In the genomic region with DNA sequence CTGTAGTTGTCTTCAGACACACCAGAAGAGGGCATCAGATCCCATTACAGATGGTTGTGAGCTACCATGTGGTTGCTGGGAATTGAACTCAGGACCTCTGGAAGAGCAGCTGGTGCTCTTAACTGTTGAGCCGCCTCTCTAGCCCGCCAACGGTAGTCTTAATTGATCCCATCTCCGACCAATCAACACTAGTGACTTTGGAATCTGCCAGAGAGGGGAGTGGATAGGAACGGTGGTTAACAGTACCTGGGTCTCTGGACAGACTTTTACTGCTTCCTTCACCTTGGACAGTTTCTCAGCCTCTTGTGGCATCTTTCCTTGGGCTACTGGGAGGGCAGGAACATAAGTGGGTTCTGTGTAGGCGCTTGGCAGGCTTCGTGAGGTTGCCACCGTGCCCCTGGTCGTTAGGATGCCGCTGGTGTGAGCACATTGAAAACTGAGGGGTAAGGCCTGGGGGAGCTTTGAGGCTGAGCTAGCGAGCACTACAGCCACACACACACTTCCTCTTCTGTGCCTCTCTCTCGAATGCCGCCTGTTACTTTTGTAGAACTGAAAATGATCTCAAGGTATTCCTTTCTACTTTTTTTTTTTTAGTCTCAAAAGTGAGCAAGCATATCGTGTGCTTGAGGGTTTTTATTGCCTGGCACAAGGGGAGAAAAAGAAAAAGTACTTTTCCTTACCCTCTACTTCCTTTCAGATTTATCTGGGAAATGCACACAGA, we compare ENCODE assay signal across 12 mouse cellular contexts. TPM values are rescaled to one million over a fixed set of nuclear protein-coding genes. Genes with fewer than 3 reads are reported as not detected.
A peak's percentile ranks its signal among the peaks of the same experiment; 100 is the strongest.
DNase-seq lines count a peak whose midpoint lies in the region; ATAC-seq and TF ChIP-seq lines count a peak whose summit lies in the region.
"Had no signal": no experiment of that assay in that cellular context is flagged by ENCODE, and none has a peak within 500 bp of the region (broad histone marks: within the 10 kb centered on the region; RNA-seq: fewer than 3 reads in every experiment).

No protein-coding gene starts in this region.

- H3K4me3 ChIP-seq in heart, embryonic 14.5 days (ENCODE audit: control insufficient read depth in 1 of 2, insufficient read depth in 1 of 2, low read depth in 1 of 2, low read length in 2 of 2) = no peak overlapping the region
- no peak overlapping the region for H3K4me3 ChIP-seq in heart, embryonic 11.5 days (ENCODE audit: low read depth, low read length)
- no peak overlapping the region for H3K4me3 ChIP-seq in lung, postnatal 0 days (ENCODE audit: low read depth, low read length)
- H3K4me3 ChIP-seq in lung, adult 2 months (replicated peaks; ENCODE audit: extremely low read depth, low read depth, low read length) = no peak overlapping the region
- H3K4me3 ChIP-seq in left cerebral cortex, adult 2 months = no peak overlapping the region
- H3K4me3 ChIP-seq: hindbrain, embryonic 10.5 days; neural tube, embryonic 12.5 days had no signal

- ATAC-seq in heart, embryonic 14.5 days (ENCODE audit: insufficient number of reproducible peaks, insufficient read depth, low FRiP score, low read depth) = no peak
- no peak for ATAC-seq in heart, embryonic 11.5 days (replicated peaks; ENCODE audit: insufficient number of reproducible peaks, low FRiP score, low TSS enrichment)
- no peak for ATAC-seq in lung, postnatal 0 days
- peak; percentile 90 to 93 for ATAC-seq in hematopoietic stem cell, adult 5-6 weeks (replicated peaks in 1 of 2; ENCODE audit: insufficient read depth in 1 of 2, low FRiP score in 2 of 2, low TSS enrichment in 1 of 2, low read depth in 1 of 2, poor library complexity in 2 of 2, severe bottlenecking in 2 of 2)

- TF ChIP-seq EP300 in lung, postnatal 0 days (IDR thresholded peaks at IDR 0.05) = no peak

- no peak overlapping the region for H3K27ac ChIP-seq in heart, embryonic 14.5 days (replicated peaks in 1 of 2; ENCODE audit: control insufficient read depth in 1 of 2, insufficient read depth in 1 of 2, low read depth in 2 of 2, low read length in 2 of 2)
- no peak overlapping the region for H3K27ac ChIP-seq in heart, embryonic 11.5 days (ENCODE audit: low read depth, low read length)
- H3K27ac ChIP-seq in lung, postnatal 0 days (ENCODE audit: low read length) = peak overlapping the region; percentile 59; the same call in 1 of the 2 replicates
- H3K27ac ChIP-seq in left cerebral cortex, adult 2 months = no peak overlapping the region
- H3K27ac ChIP-seq: hindbrain, embryonic 10.5 days; liver, embryonic 14.5 days; neural tube, embryonic 12.5 days had no signal

- peak overlapping the region; percentile 81; the same call in 1 of the 2 replicates for H3K4me2 ChIP-seq in heart, embryonic 14.5 days (ENCODE audit: low read length)
- no peak overlapping the region for H3K4me2 ChIP-seq in heart, embryonic 11.5 days
- H3K4me2 ChIP-seq in lung, postnatal 0 days (replicated peaks; ENCODE audit: low read depth, low read length) = peak overlapping the region; percentile 40; the same call in 1 of the 2 replicates
- H3K4me2 ChIP-seq: midbrain, embryonic 11.5 days; neural tube, embryonic 12.5 days had no signal

- no peak for TF ChIP-seq POLR2A in lung, adult 2 months (IDR thresholded peaks at IDR 0.05; ENCODE audit: borderline replicate concordance, extremely low read depth, low read depth, low read length)

- H3K9me3 ChIP-seq in heart, embryonic 14.5 days (ENCODE audit: control insufficient read depth, low read length) = no peaks in the 10 kb centered on the region
- no peaks in the 10 kb centered on the region for H3K9me3 ChIP-seq in heart, embryonic 11.5 days (replicated peaks; ENCODE audit: control insufficient read depth, low read length)
- no peaks in the 10 kb centered on the region for H3K9me3 ChIP-seq in lung, postnatal 0 days (ENCODE audit: low read length)
- H3K9me3 ChIP-seq: hindbrain, embryonic 10.5 days; neural tube, embryonic 12.5 days had no signal

- intact Hi-C loops in left cerebral cortex, postnatal 4 days (cut with DNase I) = no loop called here
- intact Hi-C loops in left cerebral cortex, adult 2 months (cut with DNase I) = no loop called here

- H3K9ac ChIP-seq in heart, embryonic 14.5 days (ENCODE audit: low read length) = no peak overlapping the region
- no peak overlapping the region for H3K9ac ChIP-seq in heart, embryonic 11.5 days (ENCODE audit: low read depth, low read length)
- no peak overlapping the region for H3K9ac ChIP-seq in lung, postnatal 0 days (replicated peaks; ENCODE audit: low read depth)
- H3K9ac ChIP-seq: liver, embryonic 14.5 days; neural tube, embryonic 12.5 days had no signal

- peaks cover 15 to 24% of the 10 kb centered on the region in 2 experiments for H3K4me1 ChIP-seq in heart, embryonic 14.5 days (ENCODE audit: control insufficient read depth in 2 of 2, insufficient read depth in 2 of 2, low read length in 2 of 2)
- peaks cover 12% of the 10 kb centered on the region for H3K4me1 ChIP-seq in heart, embryonic 11.5 days (ENCODE audit: control insufficient read depth, insufficient read depth, low read length)
- peaks cover 2% of the 10 kb centered on the region; the same call in 1 of the 2 replicates for H3K4me1 ChIP-seq in lung, postnatal 0 days (ENCODE audit: insufficient read depth, low read depth, low read length)
- peaks cover 4% of the 10 kb centered on the region for H3K4me1 ChIP-seq in lung, adult 2 months (ENCODE audit: control insufficient read depth, insufficient read depth, low read length)

- TF ChIP-seq CTCF in lung, postnatal 0 days (IDR thresholded peaks at IDR 0.05) = no peak
- TF ChIP-seq CTCF in lung, adult 2 months (IDR thresholded peaks at IDR 0.05; ENCODE audit: insufficient read depth, low read length) = no peak
- TF ChIP-seq CTCF in left cerebral cortex, adult 2 months (IDR thresholded peaks at IDR 0.05) = no peak

- peaks cover 23% of the 10 kb centered on the region for H3K36me3 ChIP-seq in heart, embryonic 14.5 days (ENCODE audit: control insufficient read depth, insufficient read depth, low read length)
- H3K36me3 ChIP-seq in heart, embryonic 11.5 days (ENCODE audit: control insufficient read depth, insufficient read depth, low read length) = peaks cover 4% of the 10 kb centered on the region; the same call in 1 of the 2 replicates
- no peaks in the 10 kb centered on the region; the same call in 1 of the 2 replicates for H3K36me3 ChIP-seq in lung, postnatal 0 days (ENCODE audit: insufficient read depth, low read length)

- no peak for DNase-seq in lung, postnatal 0 days (ENCODE audit: low spot score)
- DNase-seq in lung, adult 2 months = no peak
- DNase-seq in left cerebral cortex, postnatal 4 days = no peak
- no peak for DNase-seq in left cerebral cortex, adult 2 months (ENCODE audit: extremely low spot score in 1 of 2, low spot score in 2 of 2)
- DNase-seq: thymus, postnatal 4 days had no signal

- no peaks in the 10 kb centered on the region for H3K27me3 ChIP-seq in heart, embryonic 14.5 days (ENCODE audit: control insufficient read depth, insufficient read depth, low read length)
- H3K27me3 ChIP-seq in heart, embryonic 11.5 days (ENCODE audit: control insufficient read depth, insufficient read depth, low read length) = no peaks in the 10 kb centered on the region
- no peaks in the 10 kb centered on the region for H3K27me3 ChIP-seq in lung, postnatal 0 days (replicated peaks; ENCODE audit: insufficient read depth, low read length)

- WGBS in heart, embryonic 14.5 days = 82% methylated on average over 14 of the region's 14 CpGs
- WGBS in heart, embryonic 11.5 days (ENCODE audit: insufficient replicate concordance) = 79% methylated on average over 14 of the region's 14 CpGs
- 74% methylated on average over 14 of the region's 14 CpGs for WGBS in lung, postnatal 0 days
- WGBS in lung, adult 2 months = 69% methylated on average over 14 of the region's 14 CpGs

RNA-seq across cellular contexts. Expression of gene Syde2, which starts 6.0 kb away (rescaled TPM):
- polyA plus RNA-seq in heart, embryonic 14.5 days (2014; fragmentation: Nextera tagmentation; extraction: Ambion mirVana) = 12.7 and 12.8 TPM in 2 replicates
- 5.3 and 5.8 TPM in 2 replicates for polyA plus RNA-seq in heart, embryonic 11.5 days (2014; fragmentation: Nextera tagmentation; extraction: Ambion mirVana)
- 2.6 and 3.1 TPM in 2 replicates for polyA plus RNA-seq in lung, postnatal 0 days (2015; fragmentation: Nextera tagmentation; extraction: Ambion mirVana)
- 6.6 and 9.0 TPM in 2 replicates for polyA plus RNA-seq in lung, adult 2 months (2012; rRNA removed)
- 14.0 and 22.6 TPM in 2 replicates for total RNA-seq in hematopoietic stem cell, adult 5-6 weeks (2017)
- 1 to 10 TPM; 4.4 to 5.3 TPM for total RNA-seq in left cerebral cortex, postnatal 4 days (2021)
- 1 to 10 TPM; 2.8 to 3.4 TPM for total RNA-seq in left cerebral cortex, adult 2 months (2021)

RNA-seq across cellular contexts. Expression of gene 2410004B18Rik, which starts 55.8 kb away (rescaled TPM):
- polyA plus RNA-seq in heart, embryonic 14.5 days (2014; fragmentation: Nextera tagmentation; extraction: Ambion mirVana) = 36.9 and 43.1 TPM in 2 replicates
- polyA plus RNA-seq in heart, embryonic 11.5 days (2014; fragmentation: Nextera tagmentation; extraction: Ambion mirVana) = 44.0 and 47.1 TPM in 2 replicates
- polyA plus RNA-seq in lung, postnatal 0 days (2015; fragmentation: Nextera tagmentation; extraction: Ambion mirVana) = 40.2 and 47.6 TPM in 2 replicates
- polyA plus RNA-seq in lung, adult 2 months (2012; rRNA removed) = 13.6 and 16.8 TPM in 2 replicates
- 16.6 and 39.2 TPM in 2 replicates for total RNA-seq in hematopoietic stem cell, adult 5-6 weeks (2017)
- total RNA-seq in left cerebral cortex, postnatal 4 days (2021) = 10 to 100 TPM; 51.5 to 56.8 TPM
- 10 to 100 TPM; 35.8 to 37.5 TPM for total RNA-seq in left cerebral cortex, adult 2 months (2021)

Comparison
In these comparisons a context has a peak if more than half of its experiments do, and no peak if none do; other contexts are left out.
1. ATAC-seq: peak in hematopoietic stem cell, adult 5-6 weeks (2 of 2); none in heart, embryonic 14.5 days (single experiment), heart, embryonic 11.5 days (single experiment) and lung, postnatal 0 days (single experiment).